Mouse (Mus musculus): ENCODE measurements at regions not wholly inside any gene's neighbourhood (a gene's known extent, or its start where the extent isn't known, plus 50 kb on each side); places are given as distances from the start of the nearest gene placed in this dataset.

- TF ChIP-seq CTCF (conservative IDR thresholded peaks at IDR 0.05; ENCODE audit: insufficient read depth, insufficient read length, low read depth, low read length) (no peak), POLR2A (IDR thresholded peaks at IDR 0.05; ENCODE audit: low read depth, low read length) (no peak)
- Histone ChIP-seq H3K27ac (ENCODE audit: insufficient read depth, low read depth, low read length) (no peak overlapping the region), H3K4me1 (ENCODE audit: control insufficient read depth, insufficient read depth, low read length) (peaks cover 3% of the 10 kb centered on the region; the same call in 1 of the 2 replicates), H3K36me3 (ENCODE audit: control insufficient read depth, insufficient read depth, low read length) (no peaks in the 10 kb centered on the region), H3K27me3 (replicated peaks; ENCODE audit: control insufficient read depth, insufficient read depth, low read length) (no peaks in the 10 kb centered on the region), H3K4me3 (ENCODE audit: insufficient read depth, low read depth, low read length) (no peak overlapping the region)
- no peak for DNase-seq
- 94% methylated on average over 2 of the region's 2 CpGs for WGBS
Observed at GRCm38 (mm10) chr12:16231093-16231492, 379.7 kb downstream of the Lpin1 start.

- H3K27me3 ChIP-seq (replicated peaks; ENCODE audit: control insufficient read depth, insufficient read depth, low read length): no peaks in the 10 kb centered on the region
- H3K36me3 ChIP-seq (ENCODE audit: control insufficient read depth, insufficient read depth, low read length): no peaks in the 10 kb centered on the region
- no peak for TF ChIP-seq CTCF (conservative IDR thresholded peaks at IDR 0.05; ENCODE audit: insufficient read depth, insufficient read length, low read depth, low read length)
- TF ChIP-seq POLR2A (IDR thresholded peaks at IDR 0.05; ENCODE audit: low read depth, low read length): no peak
- H3K27ac ChIP-seq (ENCODE audit: insufficient read depth, low read depth, low read length): no peak overlapping the region
- WGBS: 93% methylated on average over 2 of the region's 2 CpGs
- no peak overlapping the region for H3K4me3 ChIP-seq (ENCODE audit: insufficient read depth, low read depth, low read length)
- H3K4me1 ChIP-seq (ENCODE audit: control insufficient read depth, insufficient read depth, low read length): no peaks in the 10 kb centered on the region; the same call in 1 of the 2 replicates
- DNase-seq: no peak
Observed at GRCm38 (mm10) chr12:16225428-16225827, 385.3 kb downstream of the Lpin1 start.

GRCm38 (mm10) chr12:16222836-16223450, 387.8 kb downstream of the Lpin1 start:
- Histone ChIP-seq H3K4me3 (ENCODE audit: insufficient read depth, low read depth, low read length) (no peak overlapping the region), H3K27ac (ENCODE audit: insufficient read depth, low read depth, low read length) (no peak overlapping the region), H3K36me3 (ENCODE audit: control insufficient read depth, insufficient read depth, low read length) (no peaks in the 10 kb centered on the region), H3K4me1 (ENCODE audit: control insufficient read depth, insufficient read depth, low read length) (no peaks in the 10 kb centered on the region; the same call in 1 of the 2 replicates), H3K27me3 (replicated peaks; ENCODE audit: control insufficient read depth, insufficient read depth, low read length) (no peaks in the 10 kb centered on the region)
- DNase-seq: peak; percentile 17
- no peak for TF ChIP-seq POLR2A (IDR thresholded peaks at IDR 0.05; ENCODE audit: low read depth, low read length)
- TF ChIP-seq CTCF (conservative IDR thresholded peaks at IDR 0.05; ENCODE audit: insufficient read depth, insufficient read length, low read depth, low read length): no peak
- WGBS: 70% methylated on average over 9 of the region's 9 CpGs

GRCm38 (mm10) chr12:16222205-16222604, 388.6 kb downstream of the Lpin1 start:
- Histone ChIP-seq H3K4me3 (ENCODE audit: insufficient read depth, low read depth, low read length) (no peak overlapping the region), H3K36me3 (ENCODE audit: control insufficient read depth, insufficient read depth, low read length) (no peaks in the 10 kb centered on the region), H3K27me3 (replicated peaks; ENCODE audit: control insufficient read depth, insufficient read depth, low read length) (no peaks in the 10 kb centered on the region), H3K27ac (ENCODE audit: insufficient read depth, low read depth, low read length) (no peak overlapping the region), H3K4me1 (ENCODE audit: control insufficient read depth, insufficient read depth, low read length) (no peaks in the 10 kb centered on the region; the same call in 1 of the 2 replicates)
- no peak for DNase-seq
- TF ChIP-seq POLR2A (IDR thresholded peaks at IDR 0.05; ENCODE audit: low read depth, low read length) (no peak), CTCF (conservative IDR thresholded peaks at IDR 0.05; ENCODE audit: insufficient read depth, insufficient read length, low read depth, low read length) (no peak)

- DNase-seq: peak; percentile 64
- Histone ChIP-seq H3K27ac (ENCODE audit: insufficient read depth, low read depth, low read length) (peak overlapping the region; percentile 78), H3K36me3 (ENCODE audit: control insufficient read depth, insufficient read depth, low read length) (no peaks in the 10 kb centered on the region), H3K4me3 (ENCODE audit: insufficient read depth, low read depth, low read length) (no peak overlapping the region), H3K27me3 (replicated peaks; ENCODE audit: control insufficient read depth, insufficient read depth, low read length) (no peaks in the 10 kb centered on the region), H3K4me1 (ENCODE audit: control insufficient read depth, insufficient read depth, low read length) (no peaks in the 10 kb centered on the region; the same call in 1 of the 2 replicates)
- TF ChIP-seq POLR2A (IDR thresholded peaks at IDR 0.05; ENCODE audit: low read depth, low read length) (no peak), CTCF (conservative IDR thresholded peaks at IDR 0.05; ENCODE audit: insufficient read depth, insufficient read length, low read depth, low read length) (no peak)
- WGBS: 44% methylated on average over 1 of the region's 1 CpGs
Observed at GRCm38 (mm10) chr12:16221142-16221541, 389.6 kb downstream of the Lpin1 start.

GRCm38 (mm10) chr12:16220561-16220960, 390.2 kb downstream of the Lpin1 start:
- WGBS: 50% methylated on average over 3 of the region's 3 CpGs
- H3K36me3 ChIP-seq (ENCODE audit: control insufficient read depth, insufficient read depth, low read length): no peaks in the 10 kb centered on the region
- H3K4me3 ChIP-seq (ENCODE audit: insufficient read depth, low read depth, low read length): no peak overlapping the region
- no peak overlapping the region for H3K27ac ChIP-seq (ENCODE audit: insufficient read depth, low read depth, low read length)
- DNase-seq: peak; percentile 84
- TF ChIP-seq POLR2A (IDR thresholded peaks at IDR 0.05; ENCODE audit: low read depth, low read length) (no peak), CTCF (conservative IDR thresholded peaks at IDR 0.05; ENCODE audit: insufficient read depth, insufficient read length, low read depth, low read length) (no peak)
- no peaks in the 10 kb centered on the region for H3K27me3 ChIP-seq (replicated peaks; ENCODE audit: control insufficient read depth, insufficient read depth, low read length)
- no peaks in the 10 kb centered on the region; the same call in 1 of the 2 replicates for H3K4me1 ChIP-seq (ENCODE audit: control insufficient read depth, insufficient read depth, low read length)

GRCm38 (mm10) chr12:16218906-16219305, 391.9 kb downstream of the Lpin1 start:
- TF ChIP-seq POLR2A (IDR thresholded peaks at IDR 0.05; ENCODE audit: low read depth, low read length): no peak
- TF ChIP-seq CTCF (conservative IDR thresholded peaks at IDR 0.05; ENCODE audit: insufficient read depth, insufficient read length, low read depth, low read length): no peak
- no peaks in the 10 kb centered on the region for H3K27me3 ChIP-seq (replicated peaks; ENCODE audit: control insufficient read depth, insufficient read depth, low read length)
- 98% methylated on average over 4 of the region's 4 CpGs for WGBS
- H3K4me1 ChIP-seq (ENCODE audit: control insufficient read depth, insufficient read depth, low read length): no peaks in the 10 kb centered on the region; the same call in 1 of the 2 replicates
- H3K4me3 ChIP-seq (ENCODE audit: insufficient read depth, low read depth, low read length): no peak overlapping the region
- no peak overlapping the region for H3K27ac ChIP-seq (ENCODE audit: insufficient read depth, low read depth, low read length)
- DNase-seq: no peak
- H3K36me3 ChIP-seq (ENCODE audit: control insufficient read depth, insufficient read depth, low read length): no peaks in the 10 kb centered on the region

All from kidney, adult 2 months (tissue).